Mouse (Mus musculus): ENCODE data around the gene Tm7sf3. TPM values are rescaled to one million over a fixed set of nuclear protein-coding genes. Genes with fewer than 3 reads are reported as not detected.
A peak's percentile ranks its signal among the peaks of the same experiment; 100 is the strongest.

The Tm7sf3 gene
- polyA plus RNA-seq, 1 experiment from 2014 or later, result 32.5 TPM

DNA sequence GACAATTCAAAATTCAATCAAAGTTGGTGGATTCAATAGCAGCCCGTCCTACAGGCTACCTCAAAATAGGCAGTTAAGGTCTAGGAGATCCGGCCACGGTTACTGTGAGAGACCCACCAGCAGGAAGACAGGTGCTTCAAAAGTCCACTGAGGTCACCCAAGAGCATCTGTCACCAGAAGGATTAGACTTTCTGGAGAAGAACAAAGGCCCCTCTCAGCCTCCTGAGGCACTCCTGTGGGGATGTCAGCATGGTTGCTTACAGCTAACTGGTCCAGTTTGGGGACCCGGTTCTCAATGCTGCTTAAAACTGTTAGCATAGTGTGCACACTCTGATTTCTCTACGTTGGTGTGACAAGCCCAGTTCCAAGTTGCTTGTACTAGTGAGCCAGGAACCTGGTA is 29.5 kb upstream of the Tm7sf3 start:
- no peak overlapping the region for H3K4me3 ChIP-seq (replicated peaks)
- WGBS, result 77% methylated on average over 5 of the region's 5 CpGs
- H3K27ac ChIP-seq, result no peak overlapping the region
- no peaks in the 10 kb centered on the region for H3K27me3 ChIP-seq (replicated peaks)
- no peaks in the 10 kb centered on the region for H3K36me3 ChIP-seq
- H3K4me2 ChIP-seq (replicated peaks), result no peak overlapping the region
- no peaks in the 10 kb centered on the region for H3K4me1 ChIP-seq (replicated peaks)
- H3K9ac ChIP-seq, result no peak overlapping the region
- ATAC-seq, result no peak
- H3K9me3 ChIP-seq, result no peaks in the 10 kb centered on the region

DNA sequence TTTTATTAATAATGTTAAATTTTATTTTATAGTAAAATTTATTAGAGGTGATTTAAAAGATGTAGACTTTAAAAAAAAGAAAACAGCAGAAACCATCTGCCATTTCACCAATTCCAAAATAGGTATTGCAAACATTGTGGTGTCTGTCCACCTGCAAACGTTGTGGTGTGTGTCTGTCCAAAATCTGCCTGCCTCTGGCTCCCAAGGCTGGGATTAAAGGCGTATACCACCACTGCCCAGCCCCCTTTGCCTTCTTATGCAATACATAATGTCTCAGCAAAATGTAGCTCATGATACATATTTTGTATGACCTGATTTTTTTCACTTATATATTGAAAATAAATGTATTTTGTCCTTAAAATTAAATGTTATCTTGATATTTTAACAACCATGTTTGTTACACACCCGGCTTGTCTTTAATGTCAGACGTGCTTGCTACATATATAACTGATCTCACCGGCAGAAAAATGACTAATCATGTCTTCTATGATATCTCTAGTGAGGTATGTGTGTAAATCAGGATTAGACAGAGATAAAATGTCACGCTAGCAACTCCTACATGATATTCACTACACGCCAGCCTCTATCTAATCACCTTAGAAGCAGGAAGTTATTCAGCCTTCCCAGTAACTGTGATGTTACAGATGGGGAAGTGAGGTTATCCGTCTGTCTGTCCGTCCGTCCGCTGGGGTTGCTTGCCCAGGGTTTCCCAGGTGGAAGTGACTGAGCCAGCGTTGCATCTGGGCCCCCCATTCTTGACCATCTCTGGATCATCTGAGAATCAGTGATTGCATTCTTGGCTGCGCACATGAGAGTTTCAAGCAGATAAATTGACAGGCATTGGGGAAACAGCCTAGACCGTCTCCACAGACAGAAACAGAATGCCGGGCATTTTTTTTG is 28.6 kb upstream of the Tm7sf3 start:
- no peak for ATAC-seq
- 79% methylated on average over 15 of the region's 15 CpGs for WGBS
- no peaks in the 10 kb centered on the region for H3K4me1 ChIP-seq (replicated peaks)
- H3K4me2 ChIP-seq (replicated peaks), result no peak overlapping the region
- H3K27ac ChIP-seq, result no peak overlapping the region
- H3K9ac ChIP-seq, result no peak overlapping the region
- no peaks in the 10 kb centered on the region for H3K27me3 ChIP-seq (replicated peaks)
- no peak overlapping the region for H3K4me3 ChIP-seq (replicated peaks)
- no peaks in the 10 kb centered on the region for H3K9me3 ChIP-seq
- H3K36me3 ChIP-seq, result no peaks in the 10 kb centered on the region

DNA sequence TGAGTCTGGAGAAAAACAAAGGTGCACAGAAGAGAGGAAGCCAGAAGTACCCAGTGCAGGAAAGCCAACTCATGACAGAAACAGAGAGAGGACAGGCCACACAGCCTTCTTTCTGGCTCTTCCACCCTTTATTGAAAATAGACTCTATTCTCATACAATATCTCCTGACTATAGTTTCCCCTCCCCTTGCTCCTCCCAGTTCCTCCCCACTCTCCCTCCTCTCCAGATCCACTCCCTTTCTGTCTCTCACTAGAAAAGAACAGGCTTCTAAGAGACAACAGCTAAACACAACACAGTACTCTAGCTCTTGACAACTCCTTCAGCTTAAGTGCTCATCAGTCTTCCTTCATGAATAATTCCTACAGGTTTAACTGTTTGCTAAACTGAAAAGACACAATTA is 26.0 kb upstream of the Tm7sf3 start:
- Histone ChIP-seq H3K4me2 (replicated peaks) (no peak overlapping the region), H3K27me3 (replicated peaks) (no peaks in the 10 kb centered on the region), H3K9ac (no peak overlapping the region), H3K36me3 (no peaks in the 10 kb centered on the region), H3K27ac (no peak overlapping the region), H3K4me3 (replicated peaks) (no peak overlapping the region), H3K4me1 (replicated peaks) (no peaks in the 10 kb centered on the region), H3K9me3 (no peaks in the 10 kb centered on the region)
- ATAC-seq, result no peak

DNA sequence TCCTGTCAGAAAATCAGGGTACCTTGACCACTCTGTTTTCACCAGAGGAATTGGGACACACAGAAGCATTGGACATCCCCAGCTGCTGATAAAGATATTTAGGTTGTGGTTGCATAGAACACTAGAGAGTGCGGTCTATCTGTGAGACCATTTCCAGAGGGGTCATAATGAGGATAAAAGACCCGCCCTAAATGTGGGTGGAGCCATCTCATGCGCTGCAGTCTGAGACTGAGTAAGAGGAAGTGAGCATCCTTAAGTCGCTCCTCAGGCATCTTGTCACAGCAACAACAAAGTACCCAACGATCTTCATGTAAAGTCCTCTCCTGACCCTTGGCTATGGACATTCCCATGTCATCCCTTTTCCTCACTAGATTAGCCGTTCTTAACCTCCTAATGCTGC is 24.2 kb upstream of the Tm7sf3 start:
- H3K4me1 ChIP-seq (replicated peaks), result no peaks in the 10 kb centered on the region
- H3K9me3 ChIP-seq, result no peaks in the 10 kb centered on the region
- H3K36me3 ChIP-seq, result no peaks in the 10 kb centered on the region
- 72% methylated on average over 6 of the region's 6 CpGs for WGBS
- H3K27me3 ChIP-seq (replicated peaks), result no peaks in the 10 kb centered on the region
- H3K4me3 ChIP-seq (replicated peaks), result no peak overlapping the region
- no peak overlapping the region for H3K4me2 ChIP-seq (replicated peaks)
- H3K9ac ChIP-seq, result no peak overlapping the region
- no peak for ATAC-seq
- H3K27ac ChIP-seq, result no peak overlapping the region

DNA sequence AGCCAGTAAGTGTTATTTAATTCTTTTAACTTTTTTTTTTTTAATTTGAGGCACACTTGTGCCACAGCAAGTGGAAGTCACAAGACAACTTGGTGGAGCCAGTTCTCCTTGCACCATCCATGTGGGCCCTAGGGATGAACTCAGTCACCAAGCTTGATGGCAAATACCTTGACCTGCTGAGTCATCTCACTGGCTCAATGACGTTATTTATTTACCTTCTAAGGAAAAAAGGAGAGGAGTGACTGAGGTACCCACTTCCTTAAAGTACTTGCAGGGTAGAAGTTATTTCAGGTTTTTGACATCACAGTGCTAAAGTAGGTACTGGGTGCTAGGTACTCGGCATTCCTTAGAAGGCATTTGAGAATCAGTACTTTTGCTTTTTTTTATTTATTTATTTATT is 22.8 kb upstream of the Tm7sf3 start:
- Histone ChIP-seq H3K9me3 (no peaks in the 10 kb centered on the region), H3K9ac (no peak overlapping the region), H3K36me3 (no peaks in the 10 kb centered on the region), H3K4me3 (replicated peaks) (no peak overlapping the region), H3K4me2 (replicated peaks) (no peak overlapping the region), H3K27ac (no peak overlapping the region), H3K27me3 (replicated peaks) (no peaks in the 10 kb centered on the region), H3K4me1 (replicated peaks) (no peaks in the 10 kb centered on the region)
- 70% methylated on average over 2 of the region's 2 CpGs for WGBS
- no peak for ATAC-seq

DNA sequence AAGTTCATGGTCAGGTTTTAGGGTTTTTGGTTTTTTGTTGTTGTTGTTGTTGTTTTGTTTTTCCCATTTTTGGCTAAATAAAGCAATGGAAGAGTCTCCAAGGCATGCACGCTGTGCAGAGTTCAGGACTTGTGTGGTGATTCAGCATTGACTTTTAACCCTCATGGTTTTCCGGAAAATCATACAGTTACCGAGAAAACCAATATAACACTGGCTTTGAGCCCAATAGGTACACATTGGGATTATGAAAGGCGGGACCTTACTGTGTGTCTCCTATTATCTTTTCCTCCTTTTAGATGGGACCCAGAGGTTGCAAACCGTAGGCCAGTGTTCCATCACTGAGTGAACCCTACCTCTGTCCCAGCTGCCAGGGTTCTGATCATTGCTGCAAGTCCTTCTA is 22.3 kb upstream of the Tm7sf3 start:
- Histone ChIP-seq H3K9ac (no peak overlapping the region), H3K27me3 (replicated peaks) (no peaks in the 10 kb centered on the region), H3K36me3 (no peaks in the 10 kb centered on the region), H3K4me2 (replicated peaks) (no peak overlapping the region), H3K4me1 (replicated peaks) (no peaks in the 10 kb centered on the region), H3K9me3 (no peaks in the 10 kb centered on the region), H3K27ac (no peak overlapping the region), H3K4me3 (replicated peaks) (no peak overlapping the region)
- no peak for ATAC-seq
- 83% methylated on average over 5 of the region's 5 CpGs for WGBS

DNA sequence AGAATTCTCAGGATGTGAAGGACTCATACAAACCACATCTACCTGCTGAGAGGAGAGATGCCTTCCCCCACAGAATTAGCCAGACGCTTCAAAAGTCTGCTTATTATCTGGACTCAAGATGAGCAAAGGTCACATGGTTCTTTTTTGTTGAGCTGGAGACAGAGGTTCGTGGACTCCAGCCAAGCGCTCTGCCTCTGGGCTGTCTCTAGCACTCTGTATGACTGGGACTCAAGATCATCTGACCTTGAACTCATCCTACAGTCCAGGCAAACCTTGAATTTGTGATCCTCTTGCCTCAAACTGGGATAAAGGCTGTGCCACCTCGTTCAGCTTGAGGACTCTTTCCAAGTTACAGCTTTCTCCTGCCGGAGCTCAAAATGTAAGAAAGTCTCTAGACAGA is 21.5 kb upstream of the Tm7sf3 start:
- no peak for ATAC-seq
- WGBS, result 45% methylated on average over 5 of the region's 5 CpGs

DNA sequence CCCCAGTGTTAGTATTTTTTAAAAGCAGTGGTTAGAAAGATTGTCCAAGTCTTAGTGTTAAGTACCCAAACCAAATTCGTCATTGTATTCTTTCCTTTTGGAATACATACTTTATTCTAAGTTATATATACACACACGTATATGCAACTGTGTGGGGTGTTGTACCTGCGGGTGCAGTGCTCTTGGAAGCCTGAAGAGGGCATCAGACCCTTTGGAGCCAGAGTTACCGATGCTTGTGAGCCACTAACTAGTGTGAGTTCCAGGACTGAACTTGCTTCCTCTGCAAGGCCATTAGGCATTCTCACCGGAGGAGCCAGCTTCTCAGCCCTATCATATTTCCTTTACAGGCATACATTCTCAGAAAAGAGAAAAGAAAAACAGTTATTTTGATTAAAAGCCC is 20.1 kb upstream of the Tm7sf3 start:
- no peaks in the 10 kb centered on the region for H3K4me1 ChIP-seq (replicated peaks)
- no peak overlapping the region for H3K27ac ChIP-seq
- ATAC-seq, result no peak; the same call in 1 of the 2 replicates
- WGBS, result 35% methylated on average over 5 of the region's 5 CpGs
- H3K4me2 ChIP-seq (replicated peaks), result no peak overlapping the region
- H3K27me3 ChIP-seq (replicated peaks), result no peaks in the 10 kb centered on the region
- no peak overlapping the region for H3K4me3 ChIP-seq (replicated peaks)
- H3K9ac ChIP-seq, result no peak overlapping the region
- H3K9me3 ChIP-seq, result no peaks in the 10 kb centered on the region
- H3K36me3 ChIP-seq, result no peaks in the 10 kb centered on the region

More for the DNA sequence above, 21.5 kb upstream of the Tm7sf3 start:
- H3K4me3 ChIP-seq (replicated peaks), result no peak overlapping the region
- no peak overlapping the region for H3K9ac ChIP-seq
- H3K9me3 ChIP-seq, result no peaks in the 10 kb centered on the region
- no peaks in the 10 kb centered on the region for H3K4me1 ChIP-seq (replicated peaks)
- H3K36me3 ChIP-seq, result no peaks in the 10 kb centered on the region
- no peaks in the 10 kb centered on the region for H3K27me3 ChIP-seq (replicated peaks)
- no peak overlapping the region for H3K27ac ChIP-seq
- H3K4me2 ChIP-seq (replicated peaks), result no peak overlapping the region

DNA sequence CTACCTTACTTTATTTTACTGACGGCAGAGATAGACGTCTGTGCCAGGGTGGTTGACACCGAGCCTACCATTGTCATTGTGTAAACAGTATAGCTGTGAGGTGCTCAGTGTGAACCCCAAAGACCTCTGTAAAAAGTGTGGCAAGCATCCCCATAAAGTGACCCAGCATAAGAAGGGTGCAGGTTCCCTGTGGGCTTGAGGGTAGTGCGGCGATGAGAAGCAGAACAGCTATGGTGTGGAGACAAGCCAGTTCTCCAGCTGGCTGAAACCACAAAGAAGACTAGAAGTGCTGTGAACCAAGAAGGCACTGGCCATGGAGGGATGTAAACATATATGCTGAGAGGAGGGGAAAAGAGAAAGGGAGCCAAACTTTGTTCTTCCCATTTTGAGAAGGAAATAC is 19.0 kb upstream of the Tm7sf3 start:
- no peak overlapping the region for H3K9ac ChIP-seq

DNA sequence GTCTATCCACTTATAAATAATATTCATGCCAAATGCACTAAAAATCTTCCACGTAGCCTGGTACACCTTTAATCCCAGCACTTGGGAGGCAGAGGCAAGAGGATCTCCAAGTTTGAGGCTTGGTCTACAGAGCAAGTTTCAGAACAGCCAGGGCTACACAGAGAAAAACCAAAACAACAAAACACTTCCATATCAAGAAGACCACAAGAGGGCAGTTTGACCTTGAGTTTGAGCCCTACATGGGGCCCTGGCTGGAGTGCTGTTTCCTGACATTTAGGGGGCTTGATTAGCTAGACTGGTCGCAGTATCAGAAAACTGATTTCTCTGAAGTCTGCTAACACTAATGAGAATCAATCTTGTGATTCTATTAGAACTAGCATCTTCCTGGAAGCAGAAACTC is 18.0 kb upstream of the Tm7sf3 start:
- ATAC-seq, result 0 out of 2 replicates have a peak, but pooled peaks have one; percentile 36
- no peaks in the 10 kb centered on the region for H3K27me3 ChIP-seq (replicated peaks)
- 60% methylated on average over 2 of the region's 2 CpGs for WGBS
- H3K9ac ChIP-seq, result no peak overlapping the region
- H3K4me1 ChIP-seq (replicated peaks), result no peaks in the 10 kb centered on the region
- no peak overlapping the region for H3K4me3 ChIP-seq (replicated peaks)
- H3K9me3 ChIP-seq, result no peaks in the 10 kb centered on the region
- H3K36me3 ChIP-seq, result no peaks in the 10 kb centered on the region
- H3K27ac ChIP-seq, result no peak overlapping the region
- no peak overlapping the region for H3K4me2 ChIP-seq (replicated peaks)

More for the DNA sequence above, 19.0 kb upstream of the Tm7sf3 start:
- no peaks in the 10 kb centered on the region for H3K27me3 ChIP-seq (replicated peaks)
- ATAC-seq, result no peak
- H3K9me3 ChIP-seq, result no peaks in the 10 kb centered on the region
- WGBS, result 74% methylated on average over 5 of the region's 5 CpGs
- no peak overlapping the region for H3K27ac ChIP-seq
- no peak overlapping the region for H3K4me2 ChIP-seq (replicated peaks)
- no peak overlapping the region for H3K4me3 ChIP-seq (replicated peaks)
- H3K36me3 ChIP-seq, result no peaks in the 10 kb centered on the region
- H3K4me1 ChIP-seq (replicated peaks), result no peaks in the 10 kb centered on the region

DNA sequence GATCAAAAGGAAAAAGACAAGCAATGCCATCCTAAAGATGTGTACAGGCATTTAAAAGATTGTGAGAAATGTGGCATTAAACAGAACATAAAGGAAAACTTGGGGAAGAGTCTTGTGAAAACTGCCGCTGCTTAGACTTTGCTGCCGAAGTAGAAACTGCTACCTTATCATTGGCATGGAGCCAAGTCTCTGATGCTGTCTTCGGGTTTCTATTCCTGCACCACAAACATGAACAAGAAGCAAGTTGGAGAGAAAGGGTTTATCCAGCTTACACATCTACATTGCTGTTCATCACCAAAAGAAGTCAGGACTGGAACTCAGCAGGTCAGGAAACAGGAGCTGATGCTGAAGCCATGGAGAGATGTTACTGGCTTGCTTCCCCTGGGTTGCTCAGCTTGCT is 10.6 kb upstream of the Tm7sf3 start:
- WGBS, result 58% methylated on average over 3 of the region's 3 CpGs
- Histone ChIP-seq H3K4me3 (replicated peaks) (no peak overlapping the region), H3K27ac (no peak overlapping the region), H3K9me3 (no peaks in the 10 kb centered on the region), H3K4me1 (replicated peaks) (no peaks in the 10 kb centered on the region), H3K4me2 (replicated peaks) (no peak overlapping the region), H3K36me3 (0 out of 2 replicates have a peak, but pooled peaks cover 2% of the 10 kb centered on the region), H3K9ac (no peak overlapping the region), H3K27me3 (replicated peaks) (no peaks in the 10 kb centered on the region)
- no peak for ATAC-seq

DNA sequence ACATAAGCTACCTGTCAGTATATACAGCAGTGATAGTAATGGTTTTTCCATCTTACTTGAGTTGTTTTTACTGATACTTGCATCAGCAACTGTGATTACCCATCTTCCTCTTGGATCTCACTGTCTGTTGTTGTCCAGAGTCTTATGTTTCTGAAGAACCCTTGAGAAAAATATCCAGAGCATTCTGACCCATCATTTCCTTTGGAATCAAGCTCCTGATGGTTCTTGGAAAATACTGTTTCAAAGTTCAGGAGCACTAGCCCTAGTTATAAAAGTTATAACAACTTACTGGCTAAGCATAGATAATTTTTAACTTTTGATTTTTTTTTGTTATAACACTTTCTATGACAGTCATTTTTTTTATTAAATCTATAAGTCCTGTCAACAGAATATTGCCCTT is 8.8 kb upstream of the Tm7sf3 start:
- Histone ChIP-seq H3K9ac (no peak overlapping the region), H3K9me3 (no peaks in the 10 kb centered on the region), H3K27ac (no peak overlapping the region), H3K27me3 (replicated peaks) (no peaks in the 10 kb centered on the region), H3K36me3 (0 out of 2 replicates have a peak, but pooled peaks cover 2% of the 10 kb centered on the region), H3K4me2 (replicated peaks) (no peak overlapping the region), H3K4me3 (replicated peaks) (no peak overlapping the region), H3K4me1 (replicated peaks) (no peaks in the 10 kb centered on the region)
- no peak for ATAC-seq

DNA sequence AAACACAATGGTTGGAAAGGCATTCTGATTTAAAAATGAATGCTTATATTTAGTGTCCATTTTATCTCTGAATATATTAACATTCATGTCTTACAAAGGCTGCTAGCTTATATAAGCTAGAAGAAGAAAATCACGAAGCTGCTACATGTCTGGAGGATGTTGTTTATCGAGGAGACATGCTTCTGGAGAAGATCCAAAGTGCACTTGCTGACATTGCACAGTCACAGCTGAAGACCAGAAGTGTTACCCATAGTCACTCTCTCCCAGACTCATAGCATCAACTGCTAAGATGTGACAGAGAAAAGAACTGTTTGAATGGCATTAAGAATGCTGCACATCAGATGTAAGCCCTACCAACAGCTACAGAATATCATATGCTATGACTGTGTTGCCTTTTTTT is 7.4 kb upstream of the Tm7sf3 start:
- 45% methylated on average over 2 of the region's 2 CpGs for WGBS
- no peak overlapping the region for H3K4me3 ChIP-seq (replicated peaks)
- no peaks in the 10 kb centered on the region for H3K4me1 ChIP-seq (replicated peaks)
- ATAC-seq, result no peak
- H3K27ac ChIP-seq, result no peak overlapping the region
- no peak overlapping the region for H3K4me2 ChIP-seq (replicated peaks)
- no peaks in the 10 kb centered on the region for H3K9me3 ChIP-seq
- no peaks in the 10 kb centered on the region for H3K27me3 ChIP-seq (replicated peaks)
- 0 out of 2 replicates have a peak, but pooled peaks cover 2% of the 10 kb centered on the region for H3K36me3 ChIP-seq
- no peak overlapping the region for H3K9ac ChIP-seq
